Mouse (Mus musculus) CH12.LX (cell line): ENCODE measurements at regions not wholly inside any gene's neighbourhood (a gene's known extent, or its start where the extent isn't known, plus 50 kb on each side); places are given as distances from the start of the nearest gene placed in this dataset.

Experiments
- DNase-seq: peaks from one replicate; pipeline ENCODE4 v3.0.0-alpha.2; 2013; ENCODE audit errors: extremely low read depth
- H3K27ac ChIP-seq: 2 replicates; pipeline ENCODE4 v1.5.1; 2012; ENCODE audit warnings: low read depth, mild to moderate bottlenecking, control low read depth, moderate library complexity; ENCODE audit not compliant: insufficient read depth
- H3K27me3 ChIP-seq: replicated peaks from 2 replicates; pipeline ENCODE3; 2012; ENCODE audit warnings: inconsistent platforms
- H3K36me3 ChIP-seq, 2 experiments: replicated peaks in 1 of 2; 2 replicates each; pipeline versions ENCODE3 to v1.6.1; 2012; ENCODE audit warnings: inconsistent platforms in 1 of 2, low read length in 1 of 2, mild to moderate bottlenecking in 1 of 2, mixed read lengths in 1 of 2, moderate library complexity in 1 of 2; ENCODE audit not compliant: control insufficient read depth in 1 of 2, insufficient read depth in 1 of 2
- H3K4me1 ChIP-seq, 2 experiments: 2 replicates each; pipeline ENCODE4 v1.6.1; 2012; ENCODE audit warnings: inconsistent platforms in 1 of 2, moderate library complexity in 1 of 2; ENCODE audit not compliant: insufficient read depth in 2 of 2, control insufficient read depth in 1 of 2
- H3K4me2 ChIP-seq: 2 replicates; pipeline ENCODE4 v1.6.1; 2012; ENCODE audit warnings: low read depth, mild to moderate bottlenecking, control low read depth; ENCODE audit not compliant: poor library complexity, insufficient read depth, severe bottlenecking
- H3K4me3 ChIP-seq, 3 experiments: fragments of 150-350 bp in 1 of 3; sonication (generic) in 1 of 3; replicated peaks in 1 of 3; 2 replicates each; pipeline versions ENCODE3 to v1.5.1; 2011 to 2012; ENCODE audit warnings: low read depth in 2 of 3, low read length in 2 of 3, mild to moderate bottlenecking in 2 of 3, moderate library complexity in 2 of 3, control low read depth in 1 of 3, improper control_type of control experiment in 1 of 3, inconsistent platforms in 1 of 3, mixed read lengths in 1 of 3; ENCODE audit not compliant: poor library complexity in 1 of 3
- H3K79me2 ChIP-seq: replicated peaks from 2 replicates; pipeline ENCODE4 v1.6.1; 2012; ENCODE audit warnings: mild to moderate bottlenecking, moderate library complexity; ENCODE audit not compliant: control insufficient read depth, poor library complexity, insufficient read depth, severe bottlenecking; ENCODE audit errors: extremely low read depth
- H3K9ac ChIP-seq: 2 replicates; pipeline ENCODE4 v1.6.1; 2012; ENCODE audit warnings: low read depth, mild to moderate bottlenecking, control low read depth, moderate library complexity; ENCODE audit not compliant: insufficient read depth
- H3K9me3 ChIP-seq: replicated peaks from 2 replicates; pipeline ENCODE3; 2012; ENCODE audit warnings: low read length, inconsistent platforms, mixed read lengths
- CHD1 ChIP-seq: IDR thresholded peaks from 2 replicates; pipeline ENCODE4 v1.6.1; 2012; ENCODE audit warnings: low read depth, low read length, improper control_type of control experiment, inconsistent platforms
- E2F4 ChIP-seq: IDR thresholded peaks from 2 replicates; pipeline ENCODE4 v1.6.1; 2011; ENCODE audit warnings: low read depth, low read length, improper control_type of control experiment; ENCODE audit not compliant: insufficient replicate concordance
- ELF1 ChIP-seq: IDR thresholded peaks from 2 replicates; pipeline ENCODE4 v1.6.1; 2014; ENCODE audit warnings: low read depth, mild to moderate bottlenecking, inconsistent platforms, low read length, improper control_type of control experiment
- EP300 ChIP-seq: IDR thresholded peaks from 2 replicates; pipeline ENCODE4 v1.6.1; 2011; ENCODE audit warnings: low read length, improper control_type of control experiment
- HCFC1 ChIP-seq: IDR thresholded peaks from 2 replicates; pipeline ENCODE4 v1.6.1; 2012; ENCODE audit warnings: low read depth, mild to moderate bottlenecking, inconsistent platforms, low read length, improper control_type of control experiment
- JUND ChIP-seq: conservative IDR thresholded peaks from 2 replicates; pipeline ENCODE4 v1.6.1; 2011; ENCODE audit warnings: low read depth, low read length, improper control_type of control experiment
- KAT2A ChIP-seq: IDR thresholded peaks from 2 replicates; pipeline ENCODE4 v1.6.1; 2012; ENCODE audit warnings: low read length, improper control_type of control experiment, inconsistent platforms; ENCODE audit not compliant: insufficient replicate concordance
- MAFK ChIP-seq: IDR thresholded peaks from 2 replicates; pipeline ENCODE4 v1.6.1; 2011; ENCODE audit warnings: low read length, improper control_type of control experiment; ENCODE audit not compliant: insufficient replicate concordance
- MAZ ChIP-seq: IDR thresholded peaks from 2 replicates; pipeline ENCODE4 v1.6.1; 2012; ENCODE audit warnings: low read depth, mild to moderate bottlenecking, inconsistent platforms, low read length, improper control_type of control experiment, moderate library complexity
- MXI1 ChIP-seq: IDR thresholded peaks from 2 replicates; pipeline ENCODE4 v1.6.1; 2011; ENCODE audit warnings: mild to moderate bottlenecking, low read depth, low read length, improper control_type of control experiment
- MYC ChIP-seq: IDR thresholded peaks from 2 replicates; pipeline ENCODE4 v1.6.1; 2011; ENCODE audit warnings: low read depth, mild to moderate bottlenecking, improper control_type of control experiment, low read length
- NRF1 ChIP-seq: IDR thresholded peaks from 2 replicates; pipeline ENCODE4 v1.6.1; 2014; ENCODE audit warnings: low read depth, mild to moderate bottlenecking, inconsistent platforms, low read length, improper control_type of control experiment, moderate library complexity
- POLR2A ChIP-seq: IDR thresholded peaks from 2 replicates; pipeline ENCODE4 v1.6.1; 2011; ENCODE audit warnings: low read depth, mild to moderate bottlenecking, improper control_type of control experiment, low read length
- RAD21 ChIP-seq: IDR thresholded peaks from 2 replicates; pipeline ENCODE4 v1.6.1; 2011; ENCODE audit warnings: low read depth, mild to moderate bottlenecking, low read length, improper control_type of control experiment, moderate library complexity
- SMC3 ChIP-seq: IDR thresholded peaks from 2 replicates; pipeline ENCODE4 v1.6.1; 2011; ENCODE audit warnings: low read depth, low read length, improper control_type of control experiment
- TCF12 ChIP-seq: IDR thresholded peaks from 2 replicates; pipeline ENCODE4 v1.6.1; 2014; ENCODE audit warnings: low read depth, mild to moderate bottlenecking, inconsistent platforms, low read length, improper control_type of control experiment
- USF1 ChIP-seq: IDR thresholded peaks from 2 replicates; pipeline ENCODE4 v1.6.1; 2014; ENCODE audit warnings: low read depth, mild to moderate bottlenecking, inconsistent platforms, low read length, improper control_type of control experiment
- ZC3H11A ChIP-seq: IDR thresholded peaks from 2 replicates; pipeline ENCODE4 v1.6.1; 2012; ENCODE audit warnings: low read depth, mild to moderate bottlenecking, inconsistent platforms, low read length, improper control_type of control experiment
- ZMIZ1 ChIP-seq: IDR thresholded peaks from 2 replicates; pipeline ENCODE4 v1.6.1; 2012; ENCODE audit warnings: low read depth, mild to moderate bottlenecking, inconsistent platforms, low read length, improper control_type of control experiment
- ZNF384 ChIP-seq: IDR thresholded peaks from 2 replicates; pipeline ENCODE4 v1.6.1; 2012; ENCODE audit warnings: low read depth, low read length, improper control_type of control experiment, inconsistent platforms
- dilution Hi-C: fragments of 300-500 bp; cut with MboI; formaldehyde crosslinking; loops from 2 replicates; pipeline ENCODE4 v1.14.3; 2020; ENCODE audit warnings: low sequenced_read_pairs; ENCODE audit not compliant: extremely low pct_unique_long_range_greater_than_20kb, extremely low pct_ligation_motif_present
- in situ Hi-C: fragments of 300-500 bp; cut with MboI; formaldehyde crosslinking; loops from 3 replicates; pipeline ENCODE4 v1.14.3; 2019; ENCODE audit warnings: low sequenced_read_pairs, low pct_ligation_motif_present, low pct_unique_long_range_greater_than_20kb, mixed read lengths

- H3K27me3 ChIP-seq: no peaks in the 10 kb centered on the region
- no peaks in the 10 kb centered on the region for H3K9me3 ChIP-seq
- no peak overlapping the region for H3K27ac ChIP-seq
- no peaks in the 10 kb centered on the region for H3K79me2 ChIP-seq
- no peak overlapping the region for H3K4me3 ChIP-seq
- no peak for TF ChIP-seq SMC3
- TF ChIP-seq E2F4: no peak
- TF ChIP-seq POLR2A: no peak
- no peak for TF ChIP-seq TCF12
- TF ChIP-seq MXI1: no peak
- TF ChIP-seq ZMIZ1: no peak
- no peak for TF ChIP-seq NRF1
- TF ChIP-seq, all 38 proteins: peak for 0
- Histone ChIP-seq H3K9ac (no peak overlapping the region), H3K4me2 (no peak overlapping the region), H3K4me1 (no peaks in the 10 kb centered on the region), H3K36me3 (no peaks in the 10 kb centered on the region)
- in situ Hi-C loops (loop anchor here (25.0 kb wide), 1 partner anchor 569 kb away; the partner anchor contains the start of gene Thbs1), dilution Hi-C loops (no loop called here)
- no peak for DNase-seq
Measured at GRCm38 (mm10) chr2:117543301-117543782, 200.5 kb upstream of the Rasgrp1 start.

DNA sequence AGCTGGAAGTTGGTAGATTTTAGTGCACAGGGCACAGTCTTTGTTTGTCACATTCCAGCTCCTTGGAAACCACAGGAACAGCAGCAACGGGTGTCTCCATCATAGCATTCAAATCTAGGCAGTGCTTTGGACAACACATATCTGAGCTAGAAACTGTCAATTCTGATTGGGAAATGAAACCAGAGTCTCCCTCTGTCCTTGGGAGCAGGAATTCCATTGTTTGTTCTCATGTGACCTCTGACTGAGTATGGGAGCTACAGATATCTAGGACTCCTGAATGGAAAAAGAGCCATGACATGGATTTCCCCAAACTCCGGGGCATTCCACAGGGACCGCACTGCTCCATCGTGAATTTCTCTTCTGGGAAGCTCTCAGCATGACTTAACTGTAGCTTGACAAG lies 205.5 kb upstream of the Rasgrp1 start:
- Histone ChIP-seq H3K4me1 (no peaks in the 10 kb centered on the region), H3K4me2 (no peak overlapping the region)
- TF ChIP-seq RAD21 (no peak), EP300 (no peak), MAZ (no peak), ELF1 (no peak), TCF12 (no peak)
- TF ChIP-seq, all 38 proteins: peak for 0
- Histone ChIP-seq H3K9ac (no peak overlapping the region), H3K9me3 (no peaks in the 10 kb centered on the region), H3K79me2 (no peaks in the 10 kb centered on the region), H3K27me3 (no peaks in the 10 kb centered on the region), H3K4me3 (no peak overlapping the region), H3K36me3 (no peaks in the 10 kb centered on the region), H3K27ac (no peak overlapping the region)
- in situ Hi-C loops: loop anchor here (25.0 kb wide), 1 partner anchor 564 kb away; the partner anchor contains the start of gene Thbs1
- no peak for DNase-seq
- dilution Hi-C loops: no loop called here

DNA sequence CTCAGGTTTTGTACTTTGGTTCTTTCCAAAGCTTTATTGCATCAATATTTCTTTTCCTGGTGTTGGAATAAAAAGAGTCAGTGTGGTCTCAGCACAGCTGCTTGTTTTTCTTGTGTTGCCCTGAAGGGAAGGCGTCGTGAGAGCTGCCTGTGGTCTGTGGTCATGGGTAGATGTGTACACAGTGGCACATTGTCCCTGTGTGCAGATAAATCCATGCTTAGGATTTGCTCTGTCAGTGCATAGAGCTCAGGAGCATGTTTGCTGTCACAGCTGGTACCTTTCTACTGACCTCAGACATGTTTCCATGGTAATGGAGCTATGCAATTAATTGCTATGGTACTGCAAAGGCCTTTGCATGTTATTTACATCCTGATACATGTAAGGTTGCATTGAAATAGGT lies 213.5 kb upstream of the Rasgrp1 start:
- Histone ChIP-seq H3K9me3 (no peaks in the 10 kb centered on the region), H3K27ac (no peak overlapping the region), H3K4me2 (no peak overlapping the region), H3K9ac (no peak overlapping the region), H3K27me3 (no peaks in the 10 kb centered on the region), H3K4me1 (no peaks in the 10 kb centered on the region), H3K79me2 (no peaks in the 10 kb centered on the region), H3K36me3 (no peaks in the 10 kb centered on the region), H3K4me3 (no peak overlapping the region)
- DNase-seq: no peak
- dilution Hi-C loops: no loop called here
- TF ChIP-seq KAT2A: no peak
- TF ChIP-seq CHD1: no peak
- TF ChIP-seq HCFC1: no peak
- TF ChIP-seq SMC3: no peak
- TF ChIP-seq MXI1: no peak
- no peak for TF ChIP-seq MYC
- TF ChIP-seq ZNF384: no peak
- no peak for TF ChIP-seq JUND
- no peak for TF ChIP-seq ZC3H11A
- no peak for TF ChIP-seq MAFK
- no peak for TF ChIP-seq USF1
- TF ChIP-seq, all 38 proteins: peak for 0
- in situ Hi-C loops: no loop called here
